Mouse (Mus musculus): ENCODE results near the gene Celf2.

DNA sequence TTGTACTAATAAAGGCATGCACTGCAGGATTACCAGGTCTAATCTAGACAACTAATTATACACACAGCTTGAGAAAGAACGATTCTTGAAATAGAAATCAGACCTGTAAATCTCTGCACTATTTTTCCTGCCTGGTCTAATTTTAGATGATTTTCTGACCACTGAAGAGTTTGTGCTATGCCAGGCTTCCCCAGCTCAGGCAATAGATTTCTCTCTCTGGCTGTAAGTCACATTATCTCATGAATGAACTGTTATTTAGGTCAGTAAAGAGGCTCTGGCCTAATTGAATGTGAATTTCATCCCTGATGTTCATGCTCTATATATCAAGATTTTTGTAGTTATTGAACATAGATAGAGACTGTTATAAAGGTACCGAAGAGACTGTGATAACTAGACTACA, 694.1 kb downstream of the Celf2 start:
- TF ChIP-seq CTCF (IDR thresholded peaks at IDR 0.05; ENCODE audit: extremely low read depth, insufficient read length, insufficient replicate concordance, low read depth, low read length) (no peak), POLR2A (IDR thresholded peaks at IDR 0.05; ENCODE audit: low read depth, low read length) (no peak)
